In the genomic region with DNA sequence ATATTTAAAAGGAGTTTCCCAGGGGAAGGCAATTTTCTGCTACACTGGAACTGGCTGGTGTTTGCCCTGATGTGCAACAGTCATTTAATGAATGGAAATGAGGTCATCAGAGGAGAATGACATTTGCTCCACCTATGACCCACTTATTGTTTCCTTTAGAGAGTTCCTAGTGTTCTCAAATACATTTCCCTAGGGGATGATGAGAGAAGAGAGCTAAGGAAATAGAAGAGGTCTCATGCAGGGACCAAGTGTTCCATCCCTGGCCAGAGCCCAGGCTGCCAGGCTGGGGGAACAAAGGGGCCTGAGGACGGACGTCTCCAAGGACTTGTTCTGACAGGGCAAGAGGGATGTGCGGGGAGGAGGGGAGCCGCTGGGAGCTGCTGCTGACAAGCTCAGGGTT, we compare ENCODE assay signal across 11 mouse cellular contexts.
A peak's percentile ranks its signal among the peaks of the same experiment; 100 is the strongest.
DNase-seq lines count a peak whose midpoint lies in the region; ATAC-seq and TF ChIP-seq lines count a peak whose summit lies in the region.
"Had no signal": no experiment of that assay in that cellular context is flagged by ENCODE, and none has a peak within 500 bp of the region (broad histone marks: within the 10 kb centered on the region; RNA-seq: fewer than 3 reads in every experiment).

No protein-coding gene starts in this region.

- no peaks in the 10 kb centered on the region for H3K27me3 ChIP-seq in hindbrain, postnatal 0 days (ENCODE audit: insufficient read depth, low read length)

- no peaks in the 10 kb centered on the region for H3K9me3 ChIP-seq in hindbrain, postnatal 0 days (ENCODE audit: low read length)
- H3K9me3 ChIP-seq: neural tube, embryonic 13.5 days had no signal

- H3K4me3 ChIP-seq in hindbrain, postnatal 0 days (ENCODE audit: low read length): no peak overlapping the region
- H3K4me3 ChIP-seq: erythroblast, embryonic 14.5 days; neural tube, embryonic 13.5 days had no signal

- no peak overlapping the region for H3K27ac ChIP-seq in hindbrain, postnatal 0 days
- H3K27ac ChIP-seq: neural tube, embryonic 13.5 days had no signal

- no peak overlapping the region for H3K4me2 ChIP-seq in hindbrain, postnatal 0 days (ENCODE audit: low read depth, low read length)
- H3K4me2 ChIP-seq: neural tube, embryonic 13.5 days had no signal

- DNase-seq in cerebellum, adult 9-11 months: peak; percentile 14
- DNase-seq in cerebellum, postnatal 36 days: no peak
- peak; percentile 43 for DNase-seq in 3T3-L1 (ENCODE audit: low read depth, low spot score)
- DNase-seq in gastrocnemius, postnatal 14 days: peak; percentile 38
- DNase-seq in hindbrain, postnatal 0 days (ENCODE audit: low spot score): peak; percentile 51
- no peak for DNase-seq in thymus, postnatal 36 days
- DNase-seq in layer of hippocampus, adult 9-10 months (ENCODE audit: low spot score): no peak
- no peak for DNase-seq in c-Kit-positive CD71-positive TER-119-positive erythroid progenitor cells, embryonic 14.5 days (ENCODE audit: low spot score)
- DNase-seq: thymus, adult 2 months had no signal

- intact Hi-C loops in gastrocnemius, postnatal 14 days (cut with DNase I; ENCODE audit: low total_unique reads): no loop called here

- no peak overlapping the region for H3K9ac ChIP-seq in hindbrain, postnatal 0 days (replicated peaks; ENCODE audit: low read length)
- H3K9ac ChIP-seq: neural tube, embryonic 13.5 days had no signal

- H3K4me1 ChIP-seq in hindbrain, postnatal 0 days (ENCODE audit: insufficient read depth, low read length): 0 out of 2 replicates have a peak, but pooled peaks cover 2% of the 10 kb centered on the region

- no peak for TF ChIP-seq CTCF in hindbrain, postnatal 0 days (IDR thresholded peaks at IDR 0.05; ENCODE audit: low read depth)

- WGBS in hindbrain, postnatal 0 days: 17% methylated on average over 4 of the region's 4 CpGs

- no peaks in the 10 kb centered on the region for H3K36me3 ChIP-seq in hindbrain, postnatal 0 days (ENCODE audit: insufficient read depth, low read length)
- H3K36me3 ChIP-seq: neural tube, embryonic 13.5 days had no signal

- peak; percentile 51; the same call in 1 of the 2 replicates for ATAC-seq in hindbrain, postnatal 0 days

Comparison
In these comparisons a context has a peak if more than half of its experiments do, and no peak if none do; other contexts are left out.
1. DNase-seq: peak in cerebellum, adult 9-11 months (single experiment), 3T3-L1 (single experiment), gastrocnemius, postnatal 14 days (single experiment) and hindbrain, postnatal 0 days (single experiment); none in cerebellum, postnatal 36 days (0 of 2), thymus, postnatal 36 days (0 of 2), layer of hippocampus, adult 9-10 months (single experiment) and c-Kit-positive CD71-positive TER-119-positive erythroid progenitor cells, embryonic 14.5 days (single experiment).